Mouse (Mus musculus) fat pad, adult 2 months (tissue): ENCODE measurements around the gene Sar1a.

Experiments used
- DNase-seq: peaks from one replicate; pipeline ENCODE4 v3.0.0-alpha.2; 2011; ENCODE audit warnings: low read depth, low spot score; ENCODE audit errors: extremely low read depth

Sar1a gene

GRCm38 (mm10) chr10:61675935-61676334 is 4.2 kb upstream of the Sar1a start:
- no peak for DNase-seq

GRCm38 (mm10) chr10:61679545-61679944 is 554 bp upstream of the Sar1a start:
- DNase-seq: no peak

- DNase-seq: no peak
Measured at GRCm38 (mm10) chr10:61689405-61689804, 9.3 kb downstream of the Sar1a start.

GRCm38 (mm10) chr10:61693563-61693962 is 13.5 kb downstream of the Sar1a start:
- no peak for DNase-seq

- DNase-seq: peak; percentile 75
Measured at GRCm38 (mm10) chr10:61694870-61695670, 15.0 kb downstream of the Sar1a start, which contains the start of gene Tysnd1. Gene Tysnd1 (plus strand): TSS chr10:61695514.

- DNase-seq: no peak
Measured at GRCm38 (mm10) chr10:61695703-61696559, 15.8 kb downstream of the Sar1a start.

GRCm38 (mm10) chr10:61696560-61696823 is 16.4 kb downstream of the Sar1a start:
- no peak for DNase-seq

- no peak for DNase-seq
Measured at GRCm38 (mm10) chr10:61697028-61697427, 16.9 kb downstream of the Sar1a start.

- no peak for DNase-seq
Measured at GRCm38 (mm10) chr10:61704663-61705062, 24.6 kb downstream of the Sar1a start.

- DNase-seq: no peak
Measured at GRCm38 (mm10) chr10:61706412-61707375, 26.6 kb downstream of the Sar1a start.

- DNase-seq: no peak
Measured at GRCm38 (mm10) chr10:61713601-61714000, 33.5 kb downstream of the Sar1a start.

GRCm38 (mm10) chr10:61714146-61714545 is 34.0 kb downstream of the Sar1a start:
- DNase-seq: no peak

- DNase-seq: no peak
Measured at GRCm38 (mm10) chr10:61714771-61715461, 34.8 kb downstream of the Sar1a start, which contains the start of gene Aifm2. Gene Aifm2 (plus strand): TSS chr10:61715263.

- no peak for DNase-seq
Measured at GRCm38 (mm10) chr10:61715462-61715837, 35.4 kb downstream of the Sar1a start.

GRCm38 (mm10) chr10:61715996-61716864 is 36.1 kb downstream of the Sar1a start:
- DNase-seq: no peak

- peak; percentile 92 for DNase-seq
Measured at GRCm38 (mm10) chr10:61717406-61718296, 37.6 kb downstream of the Sar1a start.

GRCm38 (mm10) chr10:61720331-61720730 is 40.2 kb downstream of the Sar1a start:
- DNase-seq: no peak

GRCm38 (mm10) chr10:61722215-61722614 is 42.1 kb downstream of the Sar1a start:
- no peak for DNase-seq
